ENCODE assay signal across 1 mouse cellular context in genomic region chr19:8941136-8941514, GRCm38 (mm10).
A peak's percentile ranks its signal among the peaks of the same experiment; 100 is the strongest.
TF ChIP-seq lines count a peak whose summit lies in the region.

No protein-coding gene starts in this region.

TF ChIP-seq in CH12.LX, 34 proteins besides CTCF, POLR2A, EP300 and RAD21 (continued from another document):
- TF ChIP-seq CHD1 (IDR thresholded peaks at IDR 0.05; ENCODE audit: low read depth, low read length) (no peak), CHD2 (IDR thresholded peaks at IDR 0.05; ENCODE audit: low read length) (0 out of 2 replicates have a peak, but pooled peaks have one; percentile 25), POLR2AphosphoS2 (IDR thresholded peaks at IDR 0.05; ENCODE audit: low read depth, low read length) (no peak), BHLHE40 (IDR thresholded peaks at IDR 0.05; ENCODE audit: low read depth, low read length) (no peak), NELFE (IDR thresholded peaks at IDR 0.05; ENCODE audit: low read depth, low read length) (no peak), ETS1 (conservative IDR thresholded peaks at IDR 0.05; ENCODE audit: low read depth, low read length) (no peak)
TF ChIP-seq in CH12.LX: peak in this region for 2.
